Mouse (Mus musculus): ENCODE measurements around the gene Pcbp2.
A peak's percentile ranks its signal among the peaks of the same experiment; 100 is the strongest.

The Pcbp2 gene

DNA sequence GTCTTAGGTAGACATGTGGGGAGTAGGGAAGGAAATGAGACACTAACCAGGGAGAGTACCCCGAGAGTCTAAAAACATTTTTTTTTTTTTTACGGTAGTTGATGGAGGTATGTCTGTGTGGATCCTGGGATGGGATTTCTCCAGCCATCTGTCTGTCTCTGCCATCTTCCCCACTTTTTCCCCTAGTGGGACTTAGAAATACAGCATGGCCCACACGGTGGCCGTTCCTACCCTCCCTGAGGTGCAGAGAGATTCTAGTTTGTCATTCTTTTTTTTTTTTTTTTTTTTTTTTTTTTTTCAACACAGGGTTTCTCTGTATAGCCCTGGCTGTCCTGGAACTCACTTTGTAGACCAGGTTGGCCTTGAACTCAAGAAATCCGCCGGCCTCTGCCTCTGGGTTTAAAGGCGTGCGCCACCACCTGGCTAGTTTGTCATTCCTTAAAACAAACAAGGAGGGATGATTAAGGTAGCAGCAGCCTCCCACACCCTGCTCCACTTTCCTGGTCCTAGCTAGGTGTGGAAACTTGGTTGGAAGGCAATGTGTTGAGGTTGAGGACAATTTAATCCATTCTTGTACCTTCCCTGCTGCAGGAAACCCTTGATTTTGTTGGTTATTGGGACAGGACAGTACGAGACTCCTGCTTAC is 8.8 kb upstream of the Pcbp2 start:
- DNase-seq (ENCODE audit: inconsistent age in 2 of 2, low spot score in 1 of 2): peak in 1 of 2 experiments; percentile 40

DNA sequence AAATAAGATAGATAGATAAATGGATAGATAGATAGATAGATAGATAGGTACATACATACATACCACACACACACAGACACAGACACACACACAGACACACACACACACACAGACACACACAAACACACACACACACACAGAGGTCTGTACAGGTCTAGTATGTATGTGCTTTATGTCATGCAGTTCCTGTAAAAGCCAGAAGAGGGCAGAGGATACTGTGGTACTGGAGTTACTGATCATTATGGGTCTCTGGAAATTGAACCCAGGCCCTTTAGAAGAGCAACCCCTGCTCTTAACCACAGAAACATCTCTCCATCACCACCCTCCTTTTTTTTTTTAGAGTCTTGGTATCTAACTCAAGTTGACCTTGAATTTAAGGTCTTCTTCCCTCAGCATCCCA is 6.7 kb upstream of the Pcbp2 start:
- peak in 1 of 2 experiments; percentile 67 for DNase-seq (ENCODE audit: inconsistent age in 2 of 2, low spot score in 1 of 2)

DNA sequence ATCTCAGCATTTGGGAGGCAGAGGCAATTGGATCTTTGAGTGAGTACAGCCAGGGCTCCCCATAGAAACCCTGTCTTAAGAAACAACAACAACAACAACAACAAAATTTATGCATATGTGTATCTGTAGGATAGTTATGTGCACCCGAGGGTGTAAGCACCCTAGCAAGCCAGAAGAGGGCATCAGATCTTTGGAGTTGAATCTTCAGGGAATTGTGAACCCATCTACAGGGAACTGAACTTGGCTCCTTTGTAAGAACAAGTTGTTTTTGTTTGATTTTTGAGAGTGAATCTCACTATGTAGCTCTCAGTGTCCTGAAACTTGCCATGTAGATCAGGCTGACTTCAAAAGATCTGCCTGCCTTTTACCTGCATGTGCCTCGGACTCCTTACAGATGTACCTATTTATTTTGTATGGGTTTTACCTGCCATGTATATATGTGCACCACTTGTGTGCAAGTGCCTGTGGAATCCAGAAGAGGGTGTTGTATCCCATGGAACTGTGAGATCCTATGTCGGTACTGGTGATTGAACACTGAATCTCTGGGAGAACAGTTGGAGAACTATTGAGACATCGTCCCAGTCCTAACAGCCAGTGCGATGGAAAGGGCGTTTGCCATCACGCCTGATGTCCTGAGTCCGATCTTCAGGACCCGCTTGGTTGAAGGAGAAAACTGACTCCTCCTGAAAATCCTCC is 1.5 kb upstream of the Pcbp2 start:
- DNase-seq (ENCODE audit: inconsistent age in 2 of 2, low spot score in 1 of 2): no peak

DNA sequence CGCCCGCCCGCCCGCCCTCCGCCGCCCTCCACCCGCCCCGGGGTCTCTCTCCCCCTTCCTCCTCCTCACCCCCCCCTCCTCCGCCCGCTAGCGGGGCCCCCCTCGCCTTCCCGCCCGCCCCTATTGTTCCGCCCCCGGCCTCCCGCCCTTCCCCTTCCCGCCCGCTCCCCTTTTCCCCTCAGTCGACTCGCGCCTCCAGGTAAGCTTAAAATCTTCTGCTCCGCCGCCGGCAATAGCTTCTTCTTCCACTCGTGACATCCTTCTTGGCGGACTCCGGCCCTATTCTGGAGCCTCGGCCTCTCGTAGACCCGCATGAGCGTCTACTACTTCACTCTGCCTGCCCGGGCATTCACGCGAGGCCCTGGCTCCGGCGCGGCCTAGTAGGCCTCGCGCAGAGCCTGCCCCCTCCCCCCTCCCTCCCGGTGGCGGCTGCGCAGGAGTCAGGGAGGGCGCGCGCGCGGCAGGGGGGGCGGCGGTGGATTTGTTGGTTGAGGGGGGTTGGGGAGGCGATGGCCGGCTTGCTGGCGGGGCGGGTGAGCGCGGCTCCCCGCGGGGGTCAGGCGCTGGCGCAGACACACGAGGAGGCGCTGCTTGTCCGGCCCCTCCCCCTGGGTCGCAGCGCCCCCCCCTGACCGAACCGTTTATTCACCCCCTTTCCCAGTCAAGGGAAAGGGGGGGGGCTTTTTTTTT is 411 bp downstream of the Pcbp2 start:
- DNase-seq (ENCODE audit: inconsistent age in 2 of 2, low spot score in 1 of 2): peak; percentile 86 to 95

DNA sequence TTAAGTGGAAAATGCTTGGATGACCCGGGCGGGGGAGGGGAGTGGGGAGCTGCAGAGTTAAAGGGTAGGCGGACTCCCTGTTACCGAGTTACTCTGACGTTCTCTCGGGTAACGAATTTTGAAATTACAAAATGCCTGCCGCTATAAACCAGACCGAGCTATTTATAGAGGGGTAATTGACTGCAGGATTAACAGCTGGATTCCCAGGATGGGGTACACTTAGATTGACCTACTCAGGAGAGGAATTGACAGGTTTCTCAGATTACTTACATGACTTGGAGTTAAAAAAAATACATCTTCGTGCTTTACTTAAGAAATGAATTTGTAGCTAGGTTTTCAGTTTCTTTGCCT is 931 bp downstream of the Pcbp2 start:
- no peak for DNase-seq (ENCODE audit: inconsistent age in 2 of 2, low spot score in 1 of 2)

DNA sequence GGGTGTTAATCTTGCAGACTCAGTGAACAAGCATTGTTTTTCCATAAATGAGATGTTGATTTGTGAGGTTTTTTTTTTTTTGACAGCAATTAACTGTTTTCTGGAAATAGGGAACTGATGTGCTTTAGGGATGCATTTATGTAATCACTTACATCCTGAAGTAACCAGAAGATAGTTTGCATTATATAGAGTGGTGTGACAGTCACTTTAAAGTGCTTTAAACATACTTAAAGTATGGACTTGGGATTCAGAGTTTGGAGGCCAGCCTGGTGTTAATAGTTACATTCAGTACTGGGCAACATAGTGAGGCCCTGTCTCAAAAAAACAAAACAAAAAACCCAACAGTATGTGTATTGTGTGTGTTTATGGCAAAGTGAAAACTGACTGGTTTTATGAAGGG is 1.4 kb downstream of the Pcbp2 start:
- no peak for DNase-seq (ENCODE audit: inconsistent age in 2 of 2, low spot score in 1 of 2)

DNA sequence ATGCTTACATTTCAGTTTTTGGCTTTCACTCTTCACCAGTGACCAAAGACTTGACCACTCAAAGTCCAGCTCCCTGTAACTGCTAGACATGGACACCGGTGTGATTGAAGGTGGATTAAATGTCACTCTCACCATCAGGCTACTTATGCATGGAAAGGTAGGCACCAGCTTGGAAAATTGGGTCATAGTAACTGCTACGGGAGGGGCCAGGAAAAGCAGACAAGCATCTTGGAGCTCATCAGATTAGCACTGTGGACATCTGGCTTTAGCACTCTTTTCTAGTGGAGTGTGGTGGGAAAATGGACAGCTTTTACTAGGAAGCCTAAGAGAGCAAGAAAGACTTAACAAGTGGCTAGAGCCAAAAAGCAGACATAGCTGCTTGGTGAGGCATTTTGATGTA is 2.9 kb downstream of the Pcbp2 start:
- DNase-seq (ENCODE audit: inconsistent age in 2 of 2, low spot score in 1 of 2): no peak

DNA sequence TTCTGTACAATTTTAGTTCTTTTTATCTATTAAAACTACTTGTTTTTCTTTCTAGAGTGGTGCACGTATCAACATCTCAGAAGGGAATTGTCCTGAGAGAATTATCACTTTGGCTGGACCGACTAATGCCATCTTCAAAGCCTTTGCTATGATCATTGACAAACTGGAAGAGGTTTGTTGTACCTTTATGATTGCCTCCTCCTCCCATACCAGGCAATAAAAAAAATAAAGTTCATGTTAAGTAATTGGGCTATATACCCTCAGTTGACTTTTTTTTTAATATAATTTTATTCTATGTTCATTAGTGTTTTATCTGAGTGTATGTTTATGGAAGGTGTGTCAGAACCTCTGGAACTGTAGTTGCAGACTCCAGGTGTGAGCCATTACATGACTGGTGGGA is 4.2 kb downstream of the Pcbp2 start:
- DNase-seq (ENCODE audit: inconsistent age in 2 of 2, low spot score in 1 of 2): no peak

DNA sequence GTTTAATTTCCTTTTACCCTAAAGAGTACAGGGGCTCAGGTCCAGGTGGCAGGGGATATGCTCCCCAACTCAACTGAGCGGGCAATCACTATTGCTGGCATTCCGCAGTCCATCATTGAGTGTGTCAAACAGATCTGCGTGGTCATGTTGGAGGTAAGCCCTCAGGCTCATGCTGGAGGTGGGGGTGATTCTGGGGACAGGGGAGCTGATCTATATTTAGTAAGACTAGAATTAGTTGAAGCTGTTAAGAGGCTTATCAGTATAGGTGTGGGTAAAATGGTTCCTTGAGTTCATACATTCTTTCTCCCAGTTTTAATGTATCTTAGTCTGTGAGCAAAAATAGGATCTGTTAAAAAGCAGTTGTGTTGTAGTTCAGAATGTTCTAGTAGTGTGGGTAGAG is 12.8 kb downstream of the Pcbp2 start:
- DNase-seq (ENCODE audit: inconsistent age in 2 of 2, low spot score in 1 of 2): no peak

DNA sequence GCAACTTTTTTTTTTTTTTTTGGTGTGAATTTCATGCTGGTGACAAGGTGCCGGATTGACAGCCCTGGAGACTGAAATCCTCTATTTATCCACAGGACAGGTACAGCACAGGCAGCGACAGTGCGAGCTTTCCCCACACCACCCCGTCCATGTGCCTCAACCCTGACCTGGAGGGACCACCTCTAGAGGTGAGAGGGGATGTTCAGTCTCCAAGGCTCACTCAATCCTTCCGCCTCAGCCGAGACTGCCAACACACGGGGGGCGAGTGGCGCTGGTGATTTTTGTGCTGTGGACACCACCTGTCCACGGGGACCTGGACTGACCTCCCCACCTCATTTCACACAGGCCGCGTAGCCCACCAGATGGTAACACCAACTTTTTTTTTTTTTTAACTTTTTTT is 15.5 kb downstream of the Pcbp2 start:
- DNase-seq (ENCODE audit: inconsistent age in 2 of 2, low spot score in 1 of 2): no peak

DNA sequence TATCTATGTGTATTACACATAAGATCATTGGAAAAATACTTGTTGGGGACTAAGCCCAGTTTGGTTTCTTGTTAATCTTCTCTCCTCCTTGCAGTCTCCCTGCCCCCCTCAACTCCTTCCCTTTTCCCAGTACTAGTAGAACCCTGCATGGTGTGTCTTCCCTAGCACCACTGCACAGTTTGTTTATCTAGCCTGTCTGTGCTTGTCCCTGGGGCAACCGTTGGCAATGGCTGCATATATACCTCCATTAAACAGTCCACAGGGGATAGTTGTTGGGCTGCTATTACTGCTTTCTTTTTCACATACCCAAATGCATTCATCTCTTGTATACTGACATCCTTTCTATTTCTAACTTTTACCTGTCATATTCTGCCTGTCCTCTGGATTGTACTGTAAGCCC is 17.3 kb downstream of the Pcbp2 start:
- no peak for DNase-seq (ENCODE audit: inconsistent age in 2 of 2, low spot score in 1 of 2)

DNA sequence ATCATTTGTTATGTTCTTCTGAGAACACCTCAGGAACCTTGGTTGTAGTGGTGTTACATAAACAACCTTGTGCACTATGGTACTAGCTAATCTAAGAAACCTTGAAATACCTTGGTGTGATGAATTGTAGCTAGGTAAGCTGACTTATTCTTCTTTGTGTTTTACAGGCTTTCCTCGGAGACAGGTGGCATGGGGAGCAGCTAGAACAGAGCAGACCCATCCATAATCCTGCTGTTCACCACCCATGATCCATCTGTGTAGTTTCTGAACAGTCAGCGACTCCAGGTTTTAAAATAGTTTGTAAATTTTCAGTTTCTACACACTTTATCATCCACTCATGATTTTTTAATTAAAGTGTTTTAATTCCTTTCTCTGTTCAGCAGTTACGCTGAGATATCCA is 28.0 kb downstream of the Pcbp2 start:
- DNase-seq (ENCODE audit: inconsistent age in 2 of 2, low spot score in 1 of 2): peak in 1 of 2 experiments; percentile 44

DNA sequence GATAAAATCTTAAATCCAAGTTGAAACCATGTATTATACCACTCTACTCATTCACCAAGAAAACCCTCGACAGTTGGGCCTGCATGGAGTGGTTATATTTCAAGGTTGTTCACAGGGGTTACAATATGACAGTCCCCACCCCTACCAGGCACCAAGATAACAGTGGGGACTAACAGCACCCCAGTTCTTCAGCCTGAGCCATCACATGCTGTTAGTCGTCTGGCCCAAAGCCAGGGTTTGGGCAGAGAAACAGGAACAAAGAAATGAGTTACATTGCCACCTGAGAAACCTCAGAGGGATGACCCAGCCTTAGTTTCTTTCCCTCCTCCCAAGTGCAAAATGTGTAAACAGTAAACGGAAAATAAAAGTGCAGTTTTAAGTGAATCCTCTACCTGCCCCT is 29.0 kb downstream of the Pcbp2 start:
- no peak for DNase-seq (ENCODE audit: inconsistent age in 2 of 2, low spot score in 1 of 2)

DNA sequence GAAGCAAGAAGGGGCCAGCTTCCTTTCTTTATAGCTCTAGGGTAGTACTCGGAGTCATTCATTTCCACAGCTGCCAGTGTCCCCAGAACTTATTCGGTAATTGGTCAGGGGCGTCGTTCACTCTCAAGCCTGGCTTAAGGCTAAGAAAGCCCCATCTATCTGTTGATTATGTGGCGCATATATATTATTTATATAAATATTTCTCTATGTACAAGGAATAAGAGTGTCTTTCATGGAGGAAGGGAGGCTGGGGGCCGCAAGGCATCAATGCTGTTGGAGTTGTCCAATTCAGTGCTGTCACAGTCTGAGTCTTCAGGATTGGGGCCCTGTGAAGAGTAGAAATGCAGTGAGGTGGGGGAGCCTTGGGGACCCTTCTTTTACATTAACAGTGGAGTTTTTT is 29.5 kb downstream of the Pcbp2 start:
- no peak for DNase-seq (ENCODE audit: inconsistent age in 2 of 2, low spot score in 1 of 2)

DNA sequence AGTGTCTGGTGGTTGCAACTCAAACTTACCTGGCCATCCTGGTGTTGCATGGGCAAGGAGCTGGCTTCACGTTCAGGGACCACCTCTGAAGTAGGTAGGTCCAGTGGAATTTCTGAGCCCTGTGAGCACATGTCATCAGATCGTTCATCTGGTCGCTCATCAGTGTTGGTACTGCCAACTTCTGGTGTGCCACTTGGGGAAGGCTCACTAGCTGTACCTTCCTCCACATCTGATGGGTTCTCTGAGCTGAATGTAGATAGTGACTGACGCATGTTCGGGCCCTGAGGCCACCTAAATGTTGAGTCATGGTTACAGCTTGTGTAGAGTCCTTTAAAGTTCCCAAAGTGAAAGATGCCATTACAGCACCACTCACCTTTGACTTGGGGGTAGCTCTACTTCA is 30.1 kb downstream of the Pcbp2 start:
- DNase-seq (ENCODE audit: inconsistent age in 2 of 2, low spot score in 1 of 2): no peak

DNA sequence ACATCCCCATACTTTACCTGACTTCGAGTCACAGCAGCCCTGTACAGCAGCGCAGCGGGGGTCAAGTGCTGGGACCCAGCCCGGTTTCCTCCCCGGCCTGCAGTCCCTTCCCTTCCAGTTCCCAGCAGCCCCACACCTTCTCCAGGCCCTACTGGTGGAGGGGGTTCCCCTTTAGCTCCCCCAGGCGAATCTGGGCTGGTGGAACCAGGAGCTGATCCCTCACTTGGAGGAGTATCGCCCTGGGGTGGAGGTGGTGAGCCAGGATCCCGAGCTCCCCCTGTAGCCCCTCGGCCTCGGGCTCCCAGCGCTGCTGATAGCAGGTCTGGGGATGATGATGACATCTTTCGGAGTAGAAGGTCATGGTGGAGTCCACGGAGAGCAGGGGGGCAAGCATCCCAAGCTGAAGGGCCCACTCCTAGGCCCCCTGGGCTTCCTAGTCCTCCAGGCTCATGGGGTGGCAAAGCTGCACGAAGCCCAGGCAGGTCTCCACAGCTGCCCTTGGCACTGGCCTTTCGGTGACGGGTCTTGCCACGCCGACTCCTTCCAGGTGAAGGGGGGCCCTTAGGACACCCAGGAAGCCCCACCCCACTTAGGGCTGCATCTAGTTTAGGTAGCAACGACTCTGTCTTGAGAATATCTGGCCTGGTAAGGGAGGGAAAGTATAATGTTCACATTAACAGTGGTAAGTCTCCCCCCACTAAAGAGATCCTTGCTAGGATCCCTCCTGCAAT is 30.9 kb downstream of the Pcbp2 start:
- DNase-seq (ENCODE audit: inconsistent age in 2 of 2, low spot score in 1 of 2): no peak

DNA sequence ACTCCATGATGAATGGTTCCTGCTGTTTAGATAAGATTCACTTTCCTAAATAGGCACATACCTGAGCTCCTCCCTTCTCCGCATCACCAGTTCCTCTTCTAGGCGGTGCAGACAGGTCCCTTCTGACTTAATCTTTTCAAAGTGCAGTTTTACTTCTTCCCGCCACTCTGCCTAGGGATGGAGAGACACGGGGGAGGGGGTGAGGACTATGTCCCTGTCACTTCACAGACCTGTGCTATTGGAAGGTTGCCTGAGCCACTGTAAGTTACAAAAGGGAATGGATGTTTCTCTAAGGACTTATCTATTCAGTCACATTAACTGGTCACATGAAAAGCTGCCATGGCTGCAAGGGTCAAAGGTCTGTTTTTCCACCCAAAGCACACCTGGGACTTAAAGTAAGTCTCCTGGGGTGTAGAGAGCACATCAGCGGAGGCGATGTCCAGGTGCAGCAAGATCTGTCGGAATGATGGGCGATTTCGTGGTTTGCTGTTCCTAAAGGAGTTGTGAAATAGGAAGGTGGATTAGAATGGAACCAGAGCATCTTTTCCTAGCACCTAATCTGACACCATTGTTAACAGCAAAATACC is 32.0 kb downstream of the Pcbp2 start:
- DNase-seq (ENCODE audit: inconsistent age in 2 of 2, low spot score in 1 of 2): peak in 1 of 2 experiments; percentile 37

DNA sequence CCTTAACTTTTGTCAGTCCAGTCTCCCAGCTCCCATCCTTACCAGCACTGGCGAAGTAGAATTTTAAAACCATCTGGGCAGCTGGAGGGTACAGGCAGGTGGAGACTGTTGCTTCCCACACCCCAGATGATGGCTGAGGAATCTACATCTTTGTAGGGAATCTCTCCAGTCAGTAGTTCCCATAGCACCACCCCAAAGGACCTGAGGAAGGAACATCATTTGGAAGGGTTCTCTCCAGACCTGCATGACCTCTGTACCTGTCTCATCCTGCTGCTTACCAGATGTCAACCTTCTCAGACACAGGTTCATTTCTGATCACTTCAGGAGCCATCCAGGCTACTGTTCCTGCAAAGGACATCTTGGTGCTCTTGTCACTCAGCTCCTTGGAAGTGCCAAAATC is 33.1 kb downstream of the Pcbp2 start, which contains the start of gene Gm10337:
Gene Gm10337 (plus strand): TSS at position 276 of the 400 bp plus-strand sequence.
- peak in 1 of 2 experiments; percentile 26 for DNase-seq (ENCODE audit: inconsistent age in 2 of 2, low spot score in 1 of 2)

DNA sequence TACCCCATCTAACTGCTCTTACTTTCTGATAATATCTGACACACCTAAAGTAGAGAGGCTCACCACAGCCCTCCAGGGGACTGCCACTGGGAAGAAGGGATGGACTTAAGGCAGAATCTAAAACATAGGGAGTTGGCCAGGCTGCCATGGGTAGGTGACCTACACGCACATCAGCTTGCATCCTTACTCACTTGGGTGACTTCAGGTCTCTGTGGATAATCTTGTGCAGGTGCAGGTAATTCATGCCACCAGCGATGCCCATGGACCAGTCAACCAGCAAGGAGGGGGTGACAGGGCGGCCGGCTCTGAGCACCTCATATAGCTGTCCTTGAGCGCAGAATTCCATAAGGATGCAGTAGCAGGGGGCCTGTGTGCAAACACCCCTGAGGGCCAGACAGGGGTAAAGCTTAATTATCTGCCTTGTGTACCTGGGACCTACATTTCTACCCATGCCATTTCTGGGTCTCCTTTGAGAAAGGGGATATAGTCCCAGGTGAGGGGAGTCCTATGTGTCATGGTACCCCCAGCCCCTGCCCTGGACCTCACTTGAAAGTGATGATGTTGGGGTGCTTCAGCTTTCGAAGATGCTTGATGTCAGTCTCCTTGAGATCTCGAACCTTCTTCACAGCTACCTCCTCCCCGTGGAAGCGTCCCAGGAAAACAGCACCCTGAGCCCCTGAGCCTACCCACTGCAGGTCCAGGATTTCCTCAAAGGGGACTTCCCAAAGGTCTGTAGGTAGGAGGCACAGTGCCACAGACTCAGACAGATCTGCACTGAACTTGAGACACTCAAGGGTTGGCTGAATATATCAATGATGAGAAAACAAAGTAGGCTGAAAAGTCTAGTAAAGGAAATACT is 33.8 kb downstream of the Pcbp2 start:
- DNase-seq (ENCODE audit: inconsistent age in 2 of 2, low spot score in 1 of 2): peak in 1 of 2 experiments; percentile 34

DNA sequence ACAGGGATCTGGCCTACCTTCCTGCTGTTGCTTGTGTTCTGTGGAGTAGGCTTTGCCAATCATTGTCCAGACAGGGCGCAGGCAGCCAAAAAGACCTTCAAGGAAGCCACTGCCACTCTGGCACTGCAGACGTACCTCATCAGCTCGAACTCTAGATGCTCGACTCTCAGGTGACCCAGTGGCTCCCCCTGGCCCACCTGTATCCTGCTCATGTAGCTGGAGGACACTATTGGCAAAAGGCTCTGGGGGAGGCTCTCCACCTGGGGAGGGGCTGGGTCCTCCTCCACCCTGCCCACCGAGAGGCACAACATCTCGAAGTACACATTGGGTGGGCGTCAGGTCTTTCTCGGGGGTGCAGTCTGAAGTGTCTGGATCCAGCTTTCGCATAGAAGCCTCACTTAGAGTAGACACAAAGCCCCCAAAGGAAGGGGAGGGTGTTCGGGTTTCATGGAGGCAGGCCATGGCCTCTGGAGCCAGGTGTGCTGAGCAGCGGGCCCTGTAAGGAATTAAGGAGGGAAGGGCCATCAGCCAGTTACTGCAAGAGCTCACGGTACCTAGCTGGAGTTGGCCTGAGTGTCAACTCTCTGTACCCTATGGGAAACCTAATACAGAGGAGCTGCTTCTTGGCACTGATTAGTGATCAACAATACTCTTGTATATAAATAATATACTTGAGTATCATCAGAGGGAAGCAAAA is 34.9 kb downstream of the Pcbp2 start:
- DNase-seq (ENCODE audit: inconsistent age in 2 of 2, low spot score in 1 of 2): no peak
